Mouse (Mus musculus) megakaryocyte, embryonic 14.5 days (primary cell): ENCODE data around the gene Rhbdd3.

Experiments used
- FLI1 ChIP-seq: IDR thresholded peaks from 2 replicates; pipeline ENCODE4 v1.6.1; 2012; ENCODE audit warnings: low read length, inconsistent platforms, mixed read lengths
- GATA1 ChIP-seq: IDR thresholded peaks from 3 replicates; pipeline ENCODE4 v1.6.1; 2012; ENCODE audit warnings: mixed read lengths, low read length, inconsistent platforms, borderline replicate concordance

DNA sequence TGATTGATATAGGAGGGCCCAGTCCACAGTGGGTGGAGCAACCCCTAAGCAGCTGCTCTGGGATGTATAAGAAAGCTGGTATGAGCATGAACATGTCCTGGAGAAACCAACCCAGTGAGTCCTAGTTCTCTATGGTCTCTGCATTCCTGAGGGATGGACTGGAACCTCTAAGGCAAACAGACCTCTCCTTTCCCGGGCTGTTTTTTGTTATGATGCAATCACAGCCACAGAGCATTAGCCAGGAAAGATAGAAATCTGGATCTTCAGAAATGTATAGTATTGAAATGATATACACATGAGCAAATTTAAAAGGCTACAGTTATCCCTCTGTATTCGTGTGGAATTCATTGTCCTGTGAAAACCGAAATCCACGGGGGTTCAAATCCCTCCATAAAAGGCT, 27.0 kb downstream of the Rhbdd3 start:
- TF ChIP-seq GATA1 (no peak), FLI1 (no peak)
